Mouse (Mus musculus): ENCODE data around the gene Cd27.
A peak's percentile ranks its signal among the peaks of the same experiment; 100 is the strongest.
"Not testable (repeated sequence)": the region's sequence is repeated elsewhere in the genome, so short reads cannot be mapped to it uniquely, and the experiment has no call there.

Gene Cd27

DNA sequence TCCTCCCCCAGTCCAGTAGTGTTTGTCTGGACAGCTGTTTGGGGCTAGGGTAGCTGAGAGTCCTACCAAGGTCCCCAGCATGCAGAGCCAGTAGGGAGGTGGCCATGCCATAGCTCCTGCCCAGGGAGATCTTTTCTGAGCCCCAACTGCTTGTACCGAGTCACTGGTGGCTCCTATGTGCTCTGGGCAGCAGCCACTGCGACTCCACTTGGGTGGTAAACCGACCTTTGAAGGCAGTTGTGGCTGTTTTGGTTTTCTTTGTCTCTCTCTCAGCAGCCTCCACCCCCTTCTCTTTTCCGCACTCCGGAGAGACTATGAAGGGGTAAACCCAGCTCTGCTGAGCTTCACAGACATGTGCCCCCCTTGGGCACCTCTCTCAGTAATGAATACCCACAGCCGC, at the start of gene Cd27:
Cd27 (minus strand) TSS at position 229 of the 400 bp plus-strand sequence.
- DNase-seq (ENCODE audit: extremely low spot score, low spot score), result no peak

DNA sequence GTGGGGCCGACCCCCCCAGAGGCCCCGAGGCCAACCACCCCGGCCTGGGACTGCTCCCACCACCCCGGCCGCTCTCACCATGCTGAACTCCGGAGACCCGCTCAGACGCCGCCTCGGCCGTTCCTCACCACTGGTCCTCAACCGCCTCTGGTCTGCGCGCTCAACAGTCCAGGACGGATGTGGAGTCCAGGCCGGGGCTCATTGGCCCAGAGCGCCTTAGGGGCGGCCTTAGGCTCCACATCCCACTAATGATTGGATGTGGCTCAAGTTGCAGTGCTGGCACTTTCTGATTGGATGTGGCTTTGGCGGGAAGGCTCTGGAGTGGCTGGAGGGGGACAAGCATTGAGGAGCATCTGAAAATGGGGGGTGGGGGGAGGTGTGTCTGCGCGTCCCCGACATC, 49.1 kb upstream of the Cd27 start, which contains the start of gene Tuba3a:
Tuba3a (minus strand) TSS at position 153 of the 400 bp plus-strand sequence.
- DNase-seq (ENCODE audit: extremely low spot score, low spot score), result no peak

DNA sequence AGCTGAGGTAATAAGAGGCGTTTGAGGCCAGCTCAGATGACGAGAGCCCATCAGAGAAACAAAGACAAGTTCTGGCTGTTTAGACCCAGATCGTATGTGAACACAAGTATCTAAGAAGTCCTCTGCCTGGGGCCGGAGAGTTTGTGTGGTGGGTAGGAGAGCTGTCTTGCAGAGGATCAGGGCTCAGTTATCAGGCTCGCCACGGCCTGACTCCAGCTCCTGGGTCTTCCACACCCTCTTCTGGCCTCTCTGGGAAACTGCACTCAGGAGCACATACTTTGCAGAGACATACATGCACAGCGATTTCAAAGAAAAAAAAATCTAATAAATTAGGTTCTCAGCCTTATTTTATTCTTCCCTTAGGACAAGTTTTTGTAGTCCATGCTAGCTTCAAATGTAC, 47.9 kb upstream of the Cd27 start:
- DNase-seq (ENCODE audit: extremely low spot score, low spot score), result no peak

- no peak for DNase-seq (ENCODE audit: extremely low spot score, low spot score)
Observed at GRCm38 (mm10) chr6:125284250-125284649, 47.4 kb upstream of the Cd27 start.

DNA sequence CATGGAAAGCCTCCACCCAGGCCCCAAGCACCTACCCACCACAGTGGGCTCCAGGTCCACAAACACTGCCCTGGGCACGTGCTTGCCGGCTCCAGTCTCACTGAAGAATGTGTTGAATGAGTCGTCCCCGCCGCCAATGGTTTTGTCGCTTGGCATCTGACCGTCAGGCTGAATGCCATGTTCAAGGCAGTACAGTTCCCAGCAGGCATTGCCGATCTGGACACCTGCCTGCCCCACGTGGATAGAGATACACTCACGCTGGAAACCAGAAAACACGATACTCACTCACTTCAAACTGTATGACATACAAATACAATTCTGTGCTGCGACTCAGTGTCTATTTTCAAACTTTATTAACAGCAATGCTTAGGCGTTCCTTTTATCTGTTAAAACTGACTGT, 45.9 kb upstream of the Cd27 start:
- not testable (repeated sequence) for DNase-seq (ENCODE audit: extremely low spot score, low spot score)

- DNase-seq (ENCODE audit: extremely low spot score, low spot score), result no peak
Observed at GRCm38 (mm10) chr6:125279729-125280128, 42.9 kb upstream of the Cd27 start.

DNA sequence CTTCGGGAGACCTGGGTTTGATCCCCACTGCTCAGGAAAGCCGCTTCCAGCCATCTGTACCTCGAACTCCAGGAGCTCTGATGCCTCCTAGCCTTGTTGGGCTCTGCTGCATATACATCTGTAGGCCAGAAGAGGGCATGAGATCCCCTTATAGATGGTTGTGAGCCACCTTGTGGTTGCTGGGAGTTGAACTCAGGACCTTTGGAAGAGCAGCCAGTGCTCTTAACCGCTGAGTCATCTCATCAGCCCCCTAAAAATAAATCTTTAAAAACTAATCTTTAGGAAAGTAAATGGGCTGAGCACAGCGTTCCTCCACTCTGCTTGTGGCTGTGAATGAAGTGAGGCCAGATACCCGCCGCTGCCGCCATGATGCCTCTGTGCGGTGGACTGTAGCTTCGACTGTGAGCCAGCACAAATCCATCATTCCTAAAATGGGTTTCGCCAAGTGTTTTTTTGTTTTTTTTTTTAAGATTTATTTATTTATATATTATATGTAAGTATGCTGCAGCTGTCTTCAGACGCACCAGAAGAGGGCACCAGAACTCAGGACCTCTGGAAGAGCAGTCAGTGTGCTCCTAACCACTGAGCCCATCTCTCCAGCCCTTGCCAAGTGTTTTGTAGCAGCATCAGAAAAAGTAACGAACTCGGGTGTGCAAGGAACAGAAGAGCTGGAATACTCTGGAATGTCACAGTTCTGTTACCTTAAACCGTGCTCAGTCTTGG, 38.2 kb upstream of the Cd27 start:
- peak; percentile 21 for DNase-seq (ENCODE audit: extremely low spot score, low spot score)

DNA sequence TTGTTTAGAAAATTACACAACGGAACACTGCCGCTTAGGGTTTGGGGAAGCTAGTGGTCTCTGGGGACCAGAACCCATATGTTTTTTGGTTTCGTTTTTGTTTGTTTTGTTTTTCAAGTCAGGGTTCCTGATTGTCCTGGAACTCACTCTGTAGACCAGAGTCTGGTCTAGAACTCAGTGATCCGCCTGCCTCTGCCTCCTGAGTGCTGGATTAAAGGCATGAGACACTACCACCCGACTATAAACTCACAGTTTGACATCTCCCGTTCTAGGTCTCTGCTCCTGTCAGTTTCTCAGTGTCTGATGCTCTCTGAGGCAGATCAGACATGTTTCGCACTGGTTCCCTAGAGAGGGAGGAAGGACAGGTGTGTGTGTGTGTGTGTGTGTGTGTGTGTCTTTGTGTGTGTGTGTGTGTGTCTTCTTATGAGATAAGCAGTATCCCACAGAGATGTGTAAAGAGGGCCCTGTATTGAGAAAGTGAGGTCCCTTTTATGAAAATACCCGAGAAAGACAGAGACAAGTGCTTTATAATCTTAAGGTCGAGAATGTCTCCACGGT, 35.5 kb upstream of the Cd27 start:
- no peak for DNase-seq (ENCODE audit: extremely low spot score, low spot score)

GRCm38 (mm10) chr6:125271455-125272227, 34.8 kb upstream of the Cd27 start:
- peak; percentile 83 for DNase-seq (ENCODE audit: extremely low spot score, low spot score)

DNA sequence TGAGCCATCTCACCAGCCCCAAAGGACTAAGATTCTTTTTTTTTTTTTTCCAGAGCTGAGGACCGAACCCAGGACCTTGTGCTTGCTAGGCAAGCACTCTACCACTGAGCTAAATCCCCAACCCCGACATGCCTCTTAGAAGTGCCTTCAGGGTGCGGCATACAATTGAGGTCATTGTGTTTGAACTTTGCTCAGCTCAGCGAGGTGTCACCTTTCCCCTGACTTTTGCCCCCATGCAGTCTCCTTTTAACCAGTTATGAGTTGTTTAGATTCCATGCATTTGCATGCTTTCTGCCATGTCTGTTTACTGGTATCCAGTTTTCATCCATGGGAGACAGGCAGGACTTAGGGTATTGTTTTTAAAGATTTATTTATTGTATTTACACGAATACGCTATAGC, 32.0 kb upstream of the Cd27 start:
- DNase-seq (ENCODE audit: extremely low spot score, low spot score), result no peak

- no peak for DNase-seq (ENCODE audit: extremely low spot score, low spot score)
Observed at GRCm38 (mm10) chr6:125267469-125267868, 30.7 kb upstream of the Cd27 start.

GRCm38 (mm10) chr6:125266600-125266999, 29.8 kb upstream of the Cd27 start:
- not testable (repeated sequence) for DNase-seq (ENCODE audit: extremely low spot score, low spot score)

DNA sequence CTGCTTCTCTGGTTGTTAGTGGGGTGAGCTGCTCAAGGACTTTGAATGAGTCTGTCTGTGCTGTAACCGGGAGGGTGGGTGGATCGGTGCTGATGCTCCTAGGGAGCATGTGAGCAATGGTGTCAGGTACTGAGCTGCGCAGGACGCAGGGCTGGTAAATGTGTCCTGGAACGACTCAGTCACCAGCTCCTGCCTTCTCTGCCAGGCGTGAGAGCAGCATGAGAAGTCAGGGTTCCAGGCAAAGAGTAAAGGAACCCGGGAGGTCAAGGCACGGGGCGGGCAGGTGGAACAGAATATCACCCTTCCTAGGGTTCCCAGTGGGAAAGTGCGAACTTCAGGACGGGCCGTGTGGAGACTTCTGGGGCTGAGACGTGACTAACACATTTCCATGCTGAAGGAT, 29.3 kb upstream of the Cd27 start:
- DNase-seq (ENCODE audit: extremely low spot score, low spot score), result no peak

GRCm38 (mm10) chr6:125265239-125265638, 28.4 kb upstream of the Cd27 start:
- no peak for DNase-seq (ENCODE audit: extremely low spot score, low spot score)

- DNase-seq (ENCODE audit: extremely low spot score, low spot score), result no peak
Observed at GRCm38 (mm10) chr6:125264219-125264618, 27.4 kb upstream of the Cd27 start.

DNA sequence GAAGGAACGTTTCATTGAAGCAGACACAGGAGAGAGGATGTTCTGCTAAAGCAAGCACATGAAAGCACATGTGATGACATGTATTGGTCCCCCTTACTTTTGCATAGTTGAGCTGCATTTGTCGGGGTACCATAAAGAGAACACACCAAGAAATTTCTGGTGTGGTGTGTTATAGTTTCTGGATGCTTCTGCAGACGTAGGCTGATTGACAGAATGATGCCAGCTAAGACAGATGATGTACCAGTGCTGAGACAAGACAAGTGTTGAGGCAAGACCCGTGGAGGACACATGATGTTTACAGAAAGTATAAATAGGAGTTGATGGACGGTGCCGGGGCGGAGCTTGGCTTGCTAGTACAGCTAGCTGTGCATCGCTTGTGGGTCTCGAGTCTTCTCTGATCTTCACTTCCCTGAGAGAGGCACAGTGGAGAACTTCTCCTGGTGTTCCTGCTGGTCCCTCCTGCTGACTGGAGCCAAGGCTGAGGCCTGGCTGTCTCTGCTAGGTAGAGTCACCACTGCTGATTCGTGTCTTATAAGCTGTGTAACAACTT, 23.3 kb upstream of the Cd27 start:
- no peak for DNase-seq (ENCODE audit: extremely low spot score, low spot score)

DNA sequence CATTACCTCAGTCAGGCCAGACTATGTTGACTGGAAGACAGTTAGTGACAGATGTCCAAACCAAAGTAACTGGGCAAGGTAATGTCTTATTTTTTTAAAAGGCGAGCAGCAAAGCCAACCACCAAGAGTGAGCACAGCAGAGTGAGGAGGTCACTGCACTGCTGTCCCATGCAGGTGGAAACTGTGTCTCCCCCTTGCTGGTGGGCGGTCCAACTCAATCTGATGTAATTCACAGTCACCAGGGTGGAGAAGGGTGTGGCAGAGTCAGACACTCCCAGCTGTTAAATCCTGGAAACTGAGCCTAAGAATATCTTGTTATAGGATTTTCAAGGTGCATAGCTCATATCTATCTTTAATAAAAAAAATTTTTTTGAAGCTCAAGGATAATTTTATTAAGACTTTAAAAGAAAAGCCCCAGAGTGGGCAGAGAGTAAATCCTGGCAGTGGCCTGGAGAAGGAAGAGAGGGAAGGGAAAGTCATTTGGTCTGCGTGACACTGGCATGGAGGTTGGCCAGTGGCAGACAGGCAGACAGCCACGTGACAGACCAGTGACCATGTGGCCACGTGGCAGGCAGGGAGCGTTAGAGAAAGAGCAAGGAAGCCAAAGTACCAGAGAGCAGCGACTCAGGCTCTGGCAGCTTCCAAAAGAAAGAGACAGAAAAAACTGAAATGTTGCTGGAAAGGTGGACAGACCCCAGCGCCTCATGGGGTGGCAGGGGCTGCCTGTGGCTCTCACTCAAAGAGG, 19.6 kb upstream of the Cd27 start:
- no peak for DNase-seq (ENCODE audit: extremely low spot score, low spot score)

GRCm38 (mm10) chr6:125255516-125256044, 18.8 kb upstream of the Cd27 start:
- DNase-seq (ENCODE audit: extremely low spot score, low spot score), result no peak

GRCm38 (mm10) chr6:125253863-125254715, 17.3 kb upstream of the Cd27 start:
- DNase-seq (ENCODE audit: extremely low spot score, low spot score), result no peak

GRCm38 (mm10) chr6:125252711-125253110, 15.9 kb upstream of the Cd27 start:
- no peak for DNase-seq (ENCODE audit: extremely low spot score, low spot score)

Data from neural tube, embryonic 10.5 days (tissue).